Mouse (Mus musculus) right cerebral cortex, adult 2 months (tissue): ENCODE data around the gene Rapgef5.

Source experiments
- DNase-seq, 2 experiments: peaks; one replicate each; pipeline ENCODE4 v3.0.0; 2021 to 2022; ENCODE audit warnings: low spot score in 2 of 2

The Rapgef5 gene

DNA sequence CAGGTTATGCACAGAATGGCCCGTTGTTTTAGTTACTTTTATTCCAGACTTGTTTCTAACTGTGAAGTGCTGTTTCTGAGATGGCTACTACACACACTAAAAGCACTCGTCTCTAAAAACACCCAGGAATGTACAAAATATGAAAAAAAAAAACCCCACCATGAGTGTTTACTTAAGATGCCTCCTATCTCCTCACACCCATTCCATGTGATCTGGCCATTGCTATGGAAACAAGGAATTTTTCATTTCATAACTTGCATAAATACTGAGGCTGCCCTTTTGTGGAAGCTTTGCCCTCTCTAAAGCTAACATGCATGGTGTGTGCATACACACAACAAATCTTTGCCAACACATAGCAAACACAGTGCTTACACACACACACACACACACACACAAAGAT, 156.9 kb downstream of the Rapgef5 start:
- DNase-seq, result no peak

DNA sequence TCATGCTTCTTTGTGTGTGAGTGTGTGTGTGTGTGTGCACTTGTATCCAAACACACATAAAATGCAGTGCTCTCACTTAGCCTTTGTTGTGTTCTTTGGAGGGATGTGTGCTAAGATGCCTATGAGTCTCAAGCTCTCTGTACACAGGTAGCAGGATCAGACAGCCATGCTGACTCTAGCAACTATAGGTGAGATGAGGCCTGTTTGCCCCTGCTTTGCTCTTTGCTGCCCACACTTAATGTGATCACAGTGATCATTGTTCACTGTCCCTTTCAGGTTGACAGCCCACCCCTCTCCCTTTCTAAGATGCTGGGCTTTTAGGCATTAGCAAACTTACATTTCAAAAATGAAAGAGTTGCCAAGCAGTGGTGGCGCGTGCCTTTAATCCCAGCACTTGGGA, 158.2 kb downstream of the Rapgef5 start:
- DNase-seq, result no peak

- DNase-seq, result no peak
Observed at GRCm38 (mm10) chr12:117676265-117676664, 160.0 kb downstream of the Rapgef5 start.

DNA sequence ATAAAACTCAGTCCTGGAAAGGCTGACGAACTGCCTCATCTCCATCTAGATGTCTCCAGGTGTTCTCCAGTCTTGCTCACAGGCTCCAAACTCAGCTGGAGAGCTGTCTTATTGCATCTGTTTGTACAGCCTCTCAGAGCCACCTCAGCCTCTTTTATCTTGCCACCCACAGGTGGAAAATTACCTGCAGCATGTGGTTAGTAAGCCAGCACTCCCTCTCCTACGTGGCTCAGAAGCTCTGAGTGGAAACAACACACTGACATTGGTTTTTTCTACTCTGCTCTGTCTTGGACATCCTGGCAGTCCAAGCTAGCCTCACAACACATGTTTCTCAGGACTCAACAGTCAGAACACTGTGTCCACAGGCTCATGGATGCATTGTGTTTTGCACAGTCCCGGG, 162.6 kb downstream of the Rapgef5 start:
- DNase-seq, result no peak

GRCm38 (mm10) chr12:117679795-117680194, 163.5 kb downstream of the Rapgef5 start:
- DNase-seq, result no peak

DNA sequence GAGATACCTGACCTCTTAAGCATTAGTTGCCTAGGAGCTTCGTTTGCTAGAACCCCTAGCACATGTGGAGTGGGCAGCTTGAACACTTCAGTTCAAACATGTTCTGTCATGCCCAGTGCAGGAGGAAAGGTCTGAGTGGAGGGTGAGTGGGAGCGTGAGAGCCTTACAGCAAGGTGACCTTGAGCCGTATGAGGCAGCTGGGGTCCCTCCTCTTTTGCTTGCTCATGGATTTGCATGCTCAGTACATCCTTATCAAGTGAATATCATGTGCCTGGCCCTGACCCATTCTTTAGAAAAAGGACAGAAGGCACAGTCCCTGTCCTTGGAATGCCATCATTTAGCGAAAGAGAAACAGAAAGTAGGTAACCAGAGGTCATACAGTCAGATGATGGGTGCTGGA, 165.0 kb downstream of the Rapgef5 start:
- no peak for DNase-seq

DNA sequence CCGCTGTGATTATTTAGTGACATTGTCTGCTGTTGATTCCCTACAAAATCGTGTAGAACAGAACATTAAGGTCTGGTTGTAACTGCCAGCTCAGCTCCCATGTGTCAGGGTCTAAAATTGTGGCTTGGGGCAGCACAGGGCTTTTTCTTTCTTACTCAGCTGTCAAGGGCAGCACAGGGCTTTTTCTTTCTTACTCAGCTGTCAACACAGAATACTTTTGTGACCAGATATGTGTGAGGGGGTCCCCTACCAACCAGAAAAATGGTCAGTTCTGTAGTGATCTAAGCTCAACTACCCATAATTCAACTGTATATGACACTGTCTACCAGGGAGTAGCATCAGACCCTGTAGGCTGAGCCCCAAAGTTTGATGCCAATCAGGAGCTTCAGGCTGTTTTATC, 167.1 kb downstream of the Rapgef5 start:
- DNase-seq, result no peak

GRCm38 (mm10) chr12:117683984-117684383, 167.7 kb downstream of the Rapgef5 start:
- no peak for DNase-seq

DNA sequence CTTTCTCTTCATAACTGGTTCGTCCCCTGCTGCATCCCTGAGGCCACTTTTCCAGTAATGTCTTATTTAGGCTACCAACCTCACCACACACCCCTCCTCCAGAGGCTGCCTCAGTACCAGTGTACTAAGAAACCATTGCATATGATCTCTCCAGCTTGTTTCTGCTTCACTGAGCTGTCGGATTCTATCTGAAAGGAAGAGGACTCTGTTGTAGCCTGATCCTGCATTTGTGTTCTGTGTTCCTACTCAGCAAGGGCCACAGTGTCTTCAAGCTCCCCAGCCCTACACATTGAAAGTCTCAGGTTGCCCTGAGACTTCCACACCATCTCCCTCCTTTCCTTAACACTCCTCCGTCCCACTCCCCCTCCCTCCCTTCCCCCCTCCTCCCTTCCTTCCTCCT, 168.5 kb downstream of the Rapgef5 start:
- no peak for DNase-seq

DNA sequence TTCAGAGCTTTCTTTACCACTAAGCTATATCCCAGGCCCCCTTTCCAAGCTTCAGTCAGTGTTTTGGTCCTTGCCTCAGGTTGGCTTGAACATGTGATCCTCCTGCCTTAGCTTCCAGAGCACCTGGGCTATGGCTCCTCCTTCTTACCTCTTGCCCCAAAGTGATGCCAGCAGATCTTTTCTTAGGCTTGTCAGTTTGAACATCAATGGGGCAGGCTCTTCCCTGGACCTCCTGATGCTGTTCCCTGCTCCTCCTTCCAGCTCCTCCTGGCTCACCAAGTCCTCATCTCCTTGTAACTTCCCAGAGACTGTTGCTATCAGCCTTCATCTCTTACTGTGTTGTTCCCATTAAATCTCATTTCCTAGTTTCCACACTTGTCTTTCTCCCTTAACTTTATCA, 169.1 kb downstream of the Rapgef5 start:
- no peak for DNase-seq

DNA sequence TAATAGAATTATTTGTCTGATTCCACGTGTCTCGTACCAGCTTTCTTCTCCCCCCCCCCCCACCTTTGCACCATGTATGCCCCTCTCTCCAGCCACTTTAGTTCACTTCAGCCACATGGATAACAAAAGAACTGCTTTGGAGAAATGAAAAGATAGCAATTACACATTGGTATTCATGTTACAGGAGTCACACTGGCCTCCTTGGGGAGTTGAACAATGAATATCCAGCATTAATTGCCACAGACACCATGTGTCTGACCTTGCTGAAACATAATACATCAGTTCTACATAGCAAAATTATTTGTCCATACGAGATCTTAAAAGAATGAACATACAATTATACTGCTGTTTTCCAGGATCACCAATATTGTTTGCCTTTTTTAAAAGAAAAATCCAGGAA, 170.5 kb downstream of the Rapgef5 start:
- DNase-seq, result no peak

DNA sequence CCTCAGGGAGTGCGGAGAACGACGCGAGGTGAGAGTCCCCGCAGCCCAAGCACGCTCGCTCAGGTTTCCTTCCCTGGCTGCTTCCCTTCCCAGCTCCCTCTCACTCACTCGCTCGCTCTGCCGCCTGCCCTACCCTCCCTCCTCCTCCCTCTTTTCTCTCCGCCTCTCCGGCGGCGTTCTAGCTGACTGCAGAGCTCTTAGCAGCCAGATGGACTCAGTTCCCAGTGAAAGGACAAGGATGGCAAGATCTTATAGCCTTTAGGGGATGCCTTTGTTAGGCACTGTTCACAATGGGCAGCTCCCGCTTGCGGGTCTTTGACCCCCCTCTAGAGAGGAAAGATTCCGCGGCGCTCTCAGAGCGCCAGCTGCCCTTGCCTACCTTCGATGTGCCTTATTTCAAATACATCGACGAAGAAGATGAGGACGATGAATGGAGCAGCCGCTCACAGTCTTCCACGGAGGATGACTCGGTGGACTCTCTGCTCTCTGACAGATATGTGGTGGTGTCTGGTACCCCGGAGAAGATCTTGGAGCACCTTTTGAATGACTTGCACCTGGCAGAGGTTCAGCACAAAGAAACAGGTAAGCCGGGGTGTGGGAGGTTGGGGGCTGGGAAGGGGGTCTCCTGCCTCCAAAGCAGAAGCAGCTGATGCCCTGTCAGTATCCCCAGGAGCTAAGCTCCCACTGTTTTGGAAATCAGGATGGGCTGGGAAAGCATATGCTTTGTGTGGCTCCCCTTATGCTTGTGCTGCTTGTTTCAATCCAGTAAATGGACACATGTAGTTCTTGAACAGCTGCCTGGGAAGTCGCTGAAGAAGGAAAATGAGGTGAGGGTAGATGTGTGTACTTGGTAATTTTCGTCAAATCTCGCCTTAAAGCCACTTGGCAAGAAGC, 172.6 kb downstream of the Rapgef5 start:
- peak; percentile 67 to 75 for DNase-seq

GRCm38 (mm10) chr12:117691336-117691735, 175.1 kb downstream of the Rapgef5 start:
- no peak for DNase-seq

DNA sequence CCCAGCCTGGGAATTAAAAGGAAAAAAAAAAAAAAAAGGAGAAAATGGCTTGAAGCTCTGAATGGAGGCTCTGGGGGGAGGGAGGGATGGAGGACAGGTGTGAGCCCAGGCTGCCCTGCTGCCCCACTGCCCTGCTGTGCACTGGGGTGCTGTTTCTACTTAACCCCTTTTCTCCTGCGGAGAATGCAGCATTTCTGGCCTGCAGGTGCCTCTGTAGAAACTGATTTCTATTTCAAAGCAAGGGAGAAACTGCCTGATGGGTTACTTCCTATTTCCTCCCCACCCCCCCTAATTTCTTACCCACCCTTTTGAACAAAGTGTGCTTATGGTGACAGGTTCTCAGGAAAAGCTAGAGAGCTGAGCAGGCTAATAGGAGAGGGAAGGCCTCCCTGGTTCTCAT, 176.5 kb downstream of the Rapgef5 start:
- no peak for DNase-seq

GRCm38 (mm10) chr12:117699950-117700665, 183.8 kb downstream of the Rapgef5 start:
- DNase-seq, result no peak

DNA sequence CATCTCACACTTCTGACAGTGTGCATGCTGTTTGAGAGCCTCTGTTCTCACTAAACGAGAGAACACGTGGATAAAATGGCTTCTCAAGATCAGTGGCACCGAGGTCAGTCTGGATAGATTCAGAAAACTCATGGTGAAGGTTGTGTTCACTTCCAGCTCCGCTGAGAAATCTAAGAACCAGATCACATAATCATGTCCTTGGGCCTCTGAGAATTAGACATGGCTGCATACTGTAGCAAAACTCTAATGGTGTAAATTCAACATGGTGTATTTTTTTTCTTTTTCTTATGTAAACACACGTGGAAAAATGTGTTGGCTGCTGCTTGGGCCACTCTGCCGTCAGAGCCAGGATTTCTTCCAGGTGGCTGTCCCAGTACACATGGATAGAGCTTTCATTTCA, 184.6 kb downstream of the Rapgef5 start:
- DNase-seq, result no peak

GRCm38 (mm10) chr12:117702291-117702690, 186.0 kb downstream of the Rapgef5 start:
- no peak for DNase-seq

- no peak for DNase-seq
Observed at GRCm38 (mm10) chr12:117702928-117703327, 186.6 kb downstream of the Rapgef5 start.

- no peak for DNase-seq
Observed at GRCm38 (mm10) chr12:117703413-117703812, 187.1 kb downstream of the Rapgef5 start.

- no peak for DNase-seq
Observed at GRCm38 (mm10) chr12:117705308-117705707, 189.0 kb downstream of the Rapgef5 start.

GRCm38 (mm10) chr12:117709280-117709679, 193.0 kb downstream of the Rapgef5 start:
- no peak for DNase-seq

GRCm38 (mm10) chr12:117712474-117712873, 196.2 kb downstream of the Rapgef5 start:
- no peak for DNase-seq

- DNase-seq, result no peak
Observed at GRCm38 (mm10) chr12:117713616-117714015, 197.3 kb downstream of the Rapgef5 start.
